Mouse (Mus musculus) kidney, adult 2 months (tissue): ENCODE results near the gene Cdh4.

Experiments
- CTCF ChIP-seq: fragments of 200-500 bp; conservative IDR thresholded peaks from 2 replicates; pipeline ENCODE4 v1.5.1; 2011; ENCODE audit warnings: low read depth, mild to moderate bottlenecking, control low read depth, low read length, moderate library complexity, mixed read lengths; ENCODE audit not compliant: insufficient read depth, insufficient read length
- POLR2A ChIP-seq: fragments of 200-500 bp; IDR thresholded peaks from one replicate; pipeline ENCODE4 v1.6.1; 2011; ENCODE audit warnings: low read depth, low read length, control low read depth

DNA sequence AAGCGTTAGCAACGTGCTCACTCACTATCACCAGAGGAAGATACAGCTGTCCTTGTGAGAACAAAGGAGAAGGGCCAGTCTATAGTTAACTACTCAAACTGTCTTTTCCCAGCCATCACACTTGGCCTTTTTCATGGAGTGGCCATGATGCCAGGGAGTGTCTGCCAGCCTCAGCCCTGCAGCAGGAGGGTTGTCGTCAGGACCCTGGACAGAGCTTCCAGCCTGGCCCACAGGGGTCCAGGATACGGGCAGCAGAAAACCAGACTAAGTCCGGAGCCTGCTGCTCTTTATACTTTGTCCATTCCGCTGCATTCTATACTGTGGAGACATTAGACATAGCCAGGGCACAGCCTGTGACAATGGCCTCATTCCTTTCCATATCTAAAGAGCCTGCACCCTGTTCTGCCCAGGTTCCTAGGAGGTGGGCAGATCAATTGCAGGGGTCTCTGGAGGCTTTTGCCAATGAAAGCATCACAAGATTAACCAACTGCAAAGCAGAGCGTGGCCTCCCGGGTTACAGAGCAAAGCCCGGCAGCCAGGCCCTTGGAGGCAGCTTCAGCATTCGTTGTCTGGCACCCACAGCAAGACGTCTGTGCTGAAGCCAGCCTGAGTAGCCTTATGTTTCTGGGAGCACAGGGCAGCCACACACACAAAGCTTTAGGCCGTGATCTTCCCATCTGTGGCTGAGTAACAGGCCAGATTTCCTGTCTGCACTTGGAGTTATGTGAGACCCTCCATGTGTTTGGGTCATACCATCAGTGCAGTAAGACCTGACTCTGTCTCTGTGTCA is 256.2 kb downstream of the Cdh4 start:
- TF ChIP-seq CTCF (no peak), POLR2A (no peak)
